Mouse (Mus musculus) neural tube, embryonic 11.5 days (tissue): ENCODE results near the gene Opcml. TPM values are rescaled to one million over a fixed set of nuclear protein-coding genes. Genes with fewer than 3 reads are reported as not detected.

Experiments used
- ATAC-seq: fragments of 200-750 bp; cut with Nextera tagmentation; 2 replicates; pipeline ENCODE4 v1.8.0; 2017; ENCODE audit warnings: moderate number of reproducible peaks, mild to moderate bottlenecking, moderate TSS enrichment, moderate library complexity; ENCODE audit not compliant: insufficient read depth, low FRiP score, low TSS enrichment
- DNase-seq: peaks from one replicate; pipeline ENCODE4 v3.0.0-alpha.2; 2015; ENCODE audit warnings: low spot score
- H3K27ac ChIP-seq: fragments of 300-500 bp; sonication (generic); 2 replicates; pipeline ENCODE4 v1.5.1; 2014; ENCODE audit warnings: low read depth, mild to moderate bottlenecking, low read length
- H3K27me3 ChIP-seq: fragments of 300-500 bp; sonication (generic); 2 replicates; pipeline ENCODE4 v1.6.1; 2014; ENCODE audit warnings: mild to moderate bottlenecking, low read length, mixed read lengths; ENCODE audit not compliant: control insufficient read depth, insufficient read depth
- H3K36me3 ChIP-seq: fragments of 300-500 bp; sonication (generic); 2 replicates; pipeline ENCODE4 v1.6.1; 2014; ENCODE audit warnings: mild to moderate bottlenecking, low read length, moderate library complexity, mixed read lengths; ENCODE audit not compliant: control insufficient read depth, insufficient read depth
- H3K4me1 ChIP-seq: fragments of 300-500 bp; sonication (generic); 2 replicates; pipeline ENCODE4 v1.6.1; 2014; ENCODE audit warnings: low read length, mixed read lengths; ENCODE audit not compliant: control insufficient read depth, insufficient read depth
- H3K4me2 ChIP-seq: fragments of 300-500 bp; sonication (generic); 2 replicates; pipeline ENCODE4 v1.6.1; 2014; ENCODE audit warnings: low read depth, mild to moderate bottlenecking, moderate library complexity
- H3K4me3 ChIP-seq: fragments of 300-500 bp; sonication (generic); 2 replicates; pipeline ENCODE4 v1.5.1; 2014; ENCODE audit warnings: low read depth, low read length
- H3K9ac ChIP-seq: fragments of 300-500 bp; sonication (generic); 2 replicates; pipeline ENCODE4 v1.6.1; 2014; ENCODE audit warnings: mild to moderate bottlenecking, low read length
- H3K9me3 ChIP-seq: fragments of 300-500 bp; sonication (generic); 2 replicates; pipeline ENCODE4 v1.6.1; 2016; ENCODE audit warnings: low read length; ENCODE audit not compliant: control insufficient read depth
- WGBS: fragments of 180-500 bp; shearing (Covaris S2); extraction: QIAGEN DNeasy Blood & Tissue Kit; methylation state at CpG from one replicate; pipeline ENCODE4 v1.1.7; 2014; 5-methylcytosine and 5-hydroxymethylcytosine counted together
- polyA plus RNA-seq: library from polyadenylated mRNA; unstranded; fragments of >200 nt; fragmentation: Nextera tagmentation; extraction: Ambion mirVana; gene quantifications from 2 replicates; pipeline ENCODE4 v1.2.1, GENCODE M21; 2014

Gene Opcml
- polyA plus RNA-seq, 1 experiment from 2014 or later, result 3.6 TPM

DNA sequence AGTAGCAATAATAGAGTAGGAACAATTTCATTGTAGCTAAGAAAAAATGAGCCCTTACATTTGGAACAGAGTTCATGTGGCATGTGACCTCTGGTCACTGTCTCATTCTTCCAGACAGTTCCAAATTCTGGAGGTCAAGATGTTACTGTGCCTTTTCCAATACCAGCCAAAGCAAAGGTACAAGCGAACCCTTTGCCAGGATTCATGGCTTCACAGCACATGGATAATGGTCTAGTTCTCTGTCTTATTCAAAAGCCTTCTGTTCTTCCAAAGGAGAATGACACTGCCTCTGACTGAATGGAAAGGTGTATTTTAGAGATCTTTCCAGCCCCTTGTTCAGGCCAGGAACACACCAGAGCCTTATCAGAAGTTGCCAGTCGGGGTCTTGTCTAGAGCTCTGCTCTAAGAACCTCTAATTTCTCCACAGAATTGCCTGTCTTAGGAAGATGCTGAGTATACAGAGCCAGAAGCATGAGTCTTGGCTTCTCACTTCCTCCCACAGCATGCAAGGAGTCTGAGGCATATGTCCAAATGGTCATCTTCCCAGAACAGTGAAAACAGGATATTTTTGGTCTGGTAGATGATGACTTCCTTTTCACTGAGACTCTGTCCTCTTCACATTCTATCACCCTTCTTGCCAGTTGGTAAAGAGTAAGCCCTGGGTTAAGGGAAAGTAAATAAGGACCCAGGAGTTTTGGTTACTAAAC is 827.8 kb downstream of the Opcml start:
- no peaks in the 10 kb centered on the region for H3K27me3 ChIP-seq
- H3K4me1 ChIP-seq, result no peaks in the 10 kb centered on the region
- H3K36me3 ChIP-seq, result no peaks in the 10 kb centered on the region
- H3K9ac ChIP-seq, result no peak overlapping the region
- no peak overlapping the region for H3K4me3 ChIP-seq
- no peak overlapping the region for H3K4me2 ChIP-seq
- 72% methylated on average over 2 of the region's 2 CpGs for WGBS
- H3K27ac ChIP-seq, result no peak overlapping the region
- H3K9me3 ChIP-seq, result no peaks in the 10 kb centered on the region
- ATAC-seq (no peak), DNase-seq (no peak)

DNA sequence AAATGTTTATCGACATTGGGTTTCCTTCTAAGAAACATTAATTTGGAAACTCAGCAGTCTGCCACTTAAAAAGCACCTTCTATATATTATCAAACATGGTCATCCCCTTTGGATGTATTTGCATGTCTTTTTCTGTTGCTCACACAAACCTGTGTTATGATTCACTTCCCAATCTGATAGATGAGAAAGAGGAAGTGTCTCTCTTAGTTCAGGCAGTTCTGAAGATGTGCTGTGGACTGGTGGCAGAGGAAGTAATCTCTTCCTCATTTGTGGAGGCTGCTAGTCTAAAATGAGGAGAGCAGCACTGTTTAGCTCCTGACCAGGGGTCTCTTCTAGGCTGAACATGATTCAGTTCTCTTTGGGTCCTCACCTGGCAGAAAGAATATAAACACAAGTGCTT is 831.4 kb downstream of the Opcml start:
- no peak overlapping the region for H3K27ac ChIP-seq

DNA sequence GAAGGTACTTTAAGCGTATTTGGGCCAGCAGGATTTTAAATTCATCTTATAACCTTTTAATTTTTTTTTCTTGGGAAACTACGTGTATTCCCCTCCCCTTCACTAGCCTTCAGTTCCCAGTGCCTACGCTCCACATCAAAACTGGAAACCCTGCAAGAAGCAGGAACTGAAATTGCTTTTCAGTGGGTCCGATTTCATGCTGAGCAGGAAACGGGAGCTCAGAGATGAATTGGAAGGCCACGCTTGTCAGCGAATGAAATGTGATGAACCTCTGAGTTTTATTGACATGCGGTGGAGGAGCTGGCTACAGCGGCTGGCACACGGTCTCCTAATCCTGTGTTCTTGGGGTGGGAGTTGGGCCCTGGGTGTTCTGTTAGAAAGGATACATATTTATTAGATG is 834.3 kb downstream of the Opcml start:
- H3K4me1 ChIP-seq, result peaks cover 6% of the 10 kb centered on the region; the same call in 1 of the 2 replicates
- H3K27me3 ChIP-seq, result no peaks in the 10 kb centered on the region
- H3K36me3 ChIP-seq, result no peaks in the 10 kb centered on the region
- H3K4me2 ChIP-seq, result no peak overlapping the region
- DNase-seq (no peak), ATAC-seq (no peak)
- no peaks in the 10 kb centered on the region for H3K9me3 ChIP-seq
- H3K27ac ChIP-seq, result no peak overlapping the region
- H3K4me3 ChIP-seq, result no peak overlapping the region
- no peak overlapping the region for H3K9ac ChIP-seq
- 36% methylated on average over 10 of the region's 10 CpGs for WGBS

More for the DNA sequence above, 831.4 kb downstream of the Opcml start:
- ATAC-seq (no peak), DNase-seq (no peak)
- Histone ChIP-seq H3K9me3 (no peaks in the 10 kb centered on the region), H3K27me3 (no peaks in the 10 kb centered on the region), H3K36me3 (no peaks in the 10 kb centered on the region), H3K9ac (no peak overlapping the region), H3K4me1 (peaks cover 6% of the 10 kb centered on the region; the same call in 1 of the 2 replicates), H3K4me2 (no peak overlapping the region), H3K4me3 (no peak overlapping the region)
- 95% methylated on average over 1 of the region's 1 CpGs for WGBS

DNA sequence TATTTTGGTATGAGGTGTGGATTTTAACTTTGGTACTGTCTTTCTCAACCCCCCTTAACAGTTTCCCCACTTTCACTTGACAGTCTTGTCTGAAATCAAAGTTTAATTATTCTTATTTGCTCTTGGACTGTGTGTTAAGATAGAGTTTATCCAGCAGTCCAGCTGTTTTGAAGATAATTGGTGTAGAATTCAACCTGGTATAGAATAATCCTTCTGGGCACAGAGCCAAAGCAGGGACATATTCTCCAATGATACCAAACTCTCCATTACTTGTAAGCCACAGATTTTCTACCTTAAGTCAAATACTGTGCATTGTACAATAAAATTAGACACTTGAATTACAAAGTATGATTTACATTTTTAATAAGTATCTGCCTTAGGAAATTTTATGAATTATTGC is 852.2 kb downstream of the Opcml start:
- ATAC-seq (no peak), DNase-seq (no peak)
- Histone ChIP-seq H3K36me3 (no peaks in the 10 kb centered on the region), H3K27ac (no peak overlapping the region), H3K4me3 (no peak overlapping the region), H3K9me3 (no peaks in the 10 kb centered on the region), H3K4me2 (no peak overlapping the region), H3K9ac (no peak overlapping the region), H3K27me3 (no peaks in the 10 kb centered on the region), H3K4me1 (no peaks in the 10 kb centered on the region)

DNA sequence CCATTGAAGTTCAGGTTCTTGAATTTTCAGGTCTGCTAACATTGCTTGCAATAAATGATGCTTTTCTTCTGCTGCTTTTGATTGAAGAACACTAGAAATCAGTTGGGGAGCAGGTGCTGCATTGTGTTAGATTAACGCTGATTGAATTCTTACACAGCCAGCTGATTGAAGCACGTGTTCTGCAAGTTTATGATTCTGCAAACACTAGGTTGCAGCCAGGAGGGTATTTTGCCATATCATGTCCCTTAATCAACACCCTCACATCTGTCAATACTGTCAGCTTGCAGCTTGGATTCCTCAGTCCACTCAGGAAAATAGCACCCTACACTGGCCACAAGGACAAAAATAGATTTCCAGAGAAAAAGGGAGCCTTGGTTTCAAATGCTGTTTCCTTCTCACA is 853.5 kb downstream of the Opcml start:
- WGBS, result 72% methylated on average over 2 of the region's 2 CpGs
- H3K4me3 ChIP-seq, result no peak overlapping the region
- no peaks in the 10 kb centered on the region for H3K9me3 ChIP-seq
- H3K27me3 ChIP-seq, result no peaks in the 10 kb centered on the region
- no peak overlapping the region for H3K27ac ChIP-seq
- H3K4me2 ChIP-seq, result no peak overlapping the region
- DNase-seq, result peak; percentile 9
- no peak for ATAC-seq
- no peaks in the 10 kb centered on the region for H3K4me1 ChIP-seq
- H3K36me3 ChIP-seq, result no peaks in the 10 kb centered on the region
- no peak overlapping the region for H3K9ac ChIP-seq

DNA sequence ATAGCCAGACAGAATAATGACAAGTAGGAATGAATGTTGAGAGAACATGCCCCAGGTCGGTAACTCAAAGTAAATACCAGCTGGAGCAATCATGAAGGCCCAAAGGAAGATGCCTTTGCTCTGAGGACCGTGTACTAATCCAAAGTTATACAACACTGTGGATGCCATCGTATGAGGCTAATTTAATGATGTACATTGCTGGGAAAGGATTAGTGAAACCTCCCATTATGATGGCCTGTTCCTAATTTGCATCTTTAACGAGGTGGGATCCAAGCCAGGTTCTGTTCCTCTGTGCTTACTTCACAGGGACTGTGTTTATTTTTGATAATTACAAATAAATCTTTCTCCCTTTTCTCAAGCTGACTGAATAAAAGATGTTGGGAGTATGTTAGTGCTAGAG is 859.5 kb downstream of the Opcml start:
- WGBS, result 86% methylated on average over 4 of the region's 4 CpGs
- DNase-seq (no peak), ATAC-seq (no peak)
- Histone ChIP-seq H3K36me3 (no peaks in the 10 kb centered on the region), H3K27ac (no peak overlapping the region), H3K9me3 (no peaks in the 10 kb centered on the region), H3K4me1 (no peaks in the 10 kb centered on the region), H3K4me2 (no peak overlapping the region), H3K9ac (no peak overlapping the region), H3K27me3 (no peaks in the 10 kb centered on the region), H3K4me3 (no peak overlapping the region)

DNA sequence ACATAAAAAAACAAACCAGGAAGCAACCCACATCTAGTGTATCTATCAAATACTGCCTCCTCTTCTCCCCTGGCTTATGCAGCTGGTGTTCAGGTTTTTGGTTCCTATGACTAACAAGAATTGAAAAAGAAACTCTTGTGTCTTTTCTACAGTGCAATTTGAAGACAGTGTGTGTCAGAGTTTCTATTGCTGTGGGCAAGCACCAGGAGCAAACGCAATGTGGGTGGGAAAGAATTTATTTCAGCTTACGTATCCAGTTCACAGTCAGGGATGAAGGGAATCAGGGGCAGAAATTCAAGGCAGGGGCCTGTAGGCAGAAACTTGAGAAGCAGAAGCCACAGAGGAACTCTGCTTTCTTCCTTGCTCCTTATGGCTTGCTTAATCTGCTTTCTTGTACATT is 869.4 kb downstream of the Opcml start:
- H3K4me1 ChIP-seq, result no peaks in the 10 kb centered on the region
- H3K4me3 ChIP-seq, result no peak overlapping the region
- no peaks in the 10 kb centered on the region for H3K27me3 ChIP-seq
- H3K4me2 ChIP-seq, result no peak overlapping the region
- ATAC-seq, result no peak
- H3K27ac ChIP-seq, result no peak overlapping the region
- DNase-seq, result no peak
- no peak overlapping the region for H3K9ac ChIP-seq
- no peaks in the 10 kb centered on the region for H3K36me3 ChIP-seq
- H3K9me3 ChIP-seq, result no peaks in the 10 kb centered on the region
- 78% methylated on average over 2 of the region's 2 CpGs for WGBS

DNA sequence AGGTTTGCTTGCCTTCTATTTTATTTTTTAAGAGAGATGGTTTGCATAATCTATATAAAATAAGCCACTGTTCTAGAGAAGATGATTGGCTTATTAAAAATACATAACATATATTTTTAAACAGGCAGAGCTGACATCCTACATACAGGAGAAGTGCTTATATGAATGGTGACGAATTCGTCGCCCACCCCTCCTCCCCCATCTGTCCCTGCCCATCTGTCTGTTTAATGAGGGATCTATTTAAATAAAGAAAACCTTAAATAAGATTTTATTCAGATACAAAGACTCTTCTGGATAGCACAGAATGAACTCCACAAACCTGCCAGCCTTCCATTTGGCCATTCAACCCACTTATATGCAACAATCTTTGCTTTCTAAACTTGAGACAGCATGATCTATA is 872.3 kb downstream of the Opcml start:
- 83% methylated on average over 3 of the region's 3 CpGs for WGBS
- ATAC-seq, result no peak
- no peaks in the 10 kb centered on the region for H3K36me3 ChIP-seq
- no peak overlapping the region for H3K9ac ChIP-seq
- H3K4me3 ChIP-seq, result no peak overlapping the region
- H3K4me2 ChIP-seq, result no peak overlapping the region
- H3K27me3 ChIP-seq, result no peaks in the 10 kb centered on the region
- no peak for DNase-seq
- no peaks in the 10 kb centered on the region for H3K9me3 ChIP-seq
- no peak overlapping the region for H3K27ac ChIP-seq
- no peaks in the 10 kb centered on the region for H3K4me1 ChIP-seq

DNA sequence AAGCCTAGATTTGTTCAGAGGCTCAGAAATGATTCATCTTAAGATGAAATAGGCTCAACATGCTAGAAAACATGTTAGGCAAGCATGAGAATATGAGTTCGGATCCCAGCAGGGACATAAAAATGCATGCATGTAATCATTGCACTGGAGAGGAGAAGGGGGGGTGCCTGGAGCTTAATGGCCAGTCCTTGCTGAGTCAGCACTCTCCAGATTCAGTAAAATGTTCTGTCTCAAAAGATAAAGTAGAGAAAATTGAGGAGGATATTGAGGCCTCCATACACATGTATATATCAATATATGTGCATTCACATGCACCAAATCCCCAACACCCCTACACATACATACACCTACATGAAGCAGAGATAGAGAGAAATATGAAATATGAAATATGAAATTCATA is 889.7 kb downstream of the Opcml start:
- no peak overlapping the region for H3K4me2 ChIP-seq
- 76% methylated on average over 1 of the region's 1 CpGs for WGBS
- no peaks in the 10 kb centered on the region for H3K27me3 ChIP-seq
- no peak overlapping the region for H3K27ac ChIP-seq
- H3K9me3 ChIP-seq, result no peaks in the 10 kb centered on the region
- no peak for ATAC-seq
- DNase-seq, result no peak
- H3K4me3 ChIP-seq, result no peak overlapping the region
- H3K9ac ChIP-seq, result no peak overlapping the region
- H3K36me3 ChIP-seq, result no peaks in the 10 kb centered on the region
- H3K4me1 ChIP-seq, result no peaks in the 10 kb centered on the region; the same call in 1 of the 2 replicates
